Mouse (Mus musculus): ENCODE measurements around the gene Lats1. TPM values are rescaled to one million over a fixed set of nuclear protein-coding genes. Genes with fewer than 3 reads are reported as not detected.

Lats1 gene
- total RNA-seq (2014; fragmentation: Nextera tagmentation) (18.3 and 21.3 TPM in 2 replicates), total RNA-seq (2017) (13.5 and 15.8 TPM in 2 replicates)

GRCm38 (mm10) chr10:7680731-7681301, at the start of gene Lats1, which contains the start of gene Pcmt1:
Gene Lats1, plus strand, starts transcription at chr10:7681214.
Gene Pcmt1, minus strand, starts transcription at chr10:7681136.
- ATAC-seq (replicated peaks; ENCODE audit: low FRiP score, low TSS enrichment, poor library complexity, severe bottlenecking) = peak; percentile 64

GRCm38 (mm10) chr10:7640366-7640765, 40.6 kb upstream of the Lats1 start:
- no peak for ATAC-seq (replicated peaks; ENCODE audit: low FRiP score, low TSS enrichment, poor library complexity, severe bottlenecking)

- no peak for ATAC-seq (replicated peaks; ENCODE audit: low FRiP score, low TSS enrichment, poor library complexity, severe bottlenecking)
Observed at GRCm38 (mm10) chr10:7645911-7646310, 35.1 kb upstream of the Lats1 start.

GRCm38 (mm10) chr10:7649059-7649458, 32.0 kb upstream of the Lats1 start:
- no peak for ATAC-seq (replicated peaks; ENCODE audit: low FRiP score, low TSS enrichment, poor library complexity, severe bottlenecking)

GRCm38 (mm10) chr10:7651057-7651456, 30.0 kb upstream of the Lats1 start:
- no peak for ATAC-seq (replicated peaks; ENCODE audit: low FRiP score, low TSS enrichment, poor library complexity, severe bottlenecking)

- ATAC-seq (replicated peaks; ENCODE audit: low FRiP score, low TSS enrichment, poor library complexity, severe bottlenecking) = peak; percentile 58
Observed at GRCm38 (mm10) chr10:7662471-7663141, 18.4 kb upstream of the Lats1 start.

- ATAC-seq (replicated peaks; ENCODE audit: low FRiP score, low TSS enrichment, poor library complexity, severe bottlenecking) = peak; percentile 65
Observed at GRCm38 (mm10) chr10:7663159-7664026, 17.6 kb upstream of the Lats1 start.

- ATAC-seq (replicated peaks; ENCODE audit: low FRiP score, low TSS enrichment, poor library complexity, severe bottlenecking) = no peak
Observed at GRCm38 (mm10) chr10:7664027-7664526, 16.9 kb upstream of the Lats1 start.

- ATAC-seq (replicated peaks; ENCODE audit: low FRiP score, low TSS enrichment, poor library complexity, severe bottlenecking) = no peak
Observed at GRCm38 (mm10) chr10:7664889-7665288, 16.1 kb upstream of the Lats1 start.

- peak; percentile 79 for ATAC-seq (replicated peaks; ENCODE audit: low FRiP score, low TSS enrichment, poor library complexity, severe bottlenecking)
Observed at GRCm38 (mm10) chr10:7667342-7667802, 13.6 kb upstream of the Lats1 start, which contains the start of gene Nup43. Gene Nup43, plus strand, starts transcription at chr10:7667503.

GRCm38 (mm10) chr10:7673673-7674072, 7.3 kb upstream of the Lats1 start:
- peak; percentile 99 for ATAC-seq (replicated peaks; ENCODE audit: low FRiP score, low TSS enrichment, poor library complexity, severe bottlenecking)

- peak; percentile 66 for ATAC-seq (replicated peaks; ENCODE audit: low FRiP score, low TSS enrichment, poor library complexity, severe bottlenecking)
Observed at GRCm38 (mm10) chr10:7681343-7682025, 470 bp downstream of the Lats1 start.

GRCm38 (mm10) chr10:7682249-7682648, 1.2 kb downstream of the Lats1 start:
- no peak for ATAC-seq (replicated peaks; ENCODE audit: low FRiP score, low TSS enrichment, poor library complexity, severe bottlenecking)

- ATAC-seq (replicated peaks; ENCODE audit: low FRiP score, low TSS enrichment, poor library complexity, severe bottlenecking) = peak; percentile 64
Observed at GRCm38 (mm10) chr10:7686902-7687301, 5.9 kb downstream of the Lats1 start.

- ATAC-seq (replicated peaks; ENCODE audit: low FRiP score, low TSS enrichment, poor library complexity, severe bottlenecking) = peak; percentile 88
Observed at GRCm38 (mm10) chr10:7695286-7695685, 14.3 kb downstream of the Lats1 start.

- ATAC-seq (replicated peaks; ENCODE audit: low FRiP score, low TSS enrichment, poor library complexity, severe bottlenecking) = 0 out of 2 replicates have a peak, but pooled peaks have one; percentile 34
Observed at GRCm38 (mm10) chr10:7700120-7700519, 19.1 kb downstream of the Lats1 start.

GRCm38 (mm10) chr10:7702586-7702985, 21.6 kb downstream of the Lats1 start:
- ATAC-seq (replicated peaks; ENCODE audit: low FRiP score, low TSS enrichment, poor library complexity, severe bottlenecking) = no peak

GRCm38 (mm10) chr10:7710121-7710520, 29.1 kb downstream of the Lats1 start:
- ATAC-seq (replicated peaks; ENCODE audit: low FRiP score, low TSS enrichment, poor library complexity, severe bottlenecking) = no peak

- no peak for ATAC-seq (replicated peaks; ENCODE audit: low FRiP score, low TSS enrichment, poor library complexity, severe bottlenecking)
Observed at GRCm38 (mm10) chr10:7712506-7712905, 31.5 kb downstream of the Lats1 start.
